Mouse (Mus musculus) mature B cell (primary cell): ENCODE results near the gene Kxd1.

Source experiments
- in situ Hi-C: fragments of 300-500 bp; cut with MboI; formaldehyde crosslinking; loops from 2 replicates; pipeline ENCODE4 v1.14.3; 2019

The Kxd1 gene

DNA sequence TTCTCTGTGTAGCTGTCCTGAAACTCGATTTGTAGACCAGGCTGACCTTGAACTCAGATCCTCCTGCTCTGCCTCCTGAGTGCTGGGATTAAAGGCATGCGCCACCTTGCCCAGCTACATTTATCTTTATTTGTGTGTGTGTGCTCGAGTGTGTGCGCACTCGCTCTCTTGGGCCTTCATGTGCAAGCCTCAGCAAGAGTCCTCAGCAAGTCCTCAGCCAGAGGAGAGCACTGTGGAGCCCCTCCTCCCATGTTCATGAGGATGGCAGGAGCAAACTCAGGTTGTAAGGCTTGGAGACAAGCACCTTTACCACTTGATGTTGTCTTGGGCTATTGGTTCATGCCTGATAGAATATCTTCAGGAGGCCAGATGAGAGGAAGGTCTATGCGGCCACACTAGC is 20.0 kb upstream of the Kxd1 start:
- in situ Hi-C loops, result no loop called here

DNA sequence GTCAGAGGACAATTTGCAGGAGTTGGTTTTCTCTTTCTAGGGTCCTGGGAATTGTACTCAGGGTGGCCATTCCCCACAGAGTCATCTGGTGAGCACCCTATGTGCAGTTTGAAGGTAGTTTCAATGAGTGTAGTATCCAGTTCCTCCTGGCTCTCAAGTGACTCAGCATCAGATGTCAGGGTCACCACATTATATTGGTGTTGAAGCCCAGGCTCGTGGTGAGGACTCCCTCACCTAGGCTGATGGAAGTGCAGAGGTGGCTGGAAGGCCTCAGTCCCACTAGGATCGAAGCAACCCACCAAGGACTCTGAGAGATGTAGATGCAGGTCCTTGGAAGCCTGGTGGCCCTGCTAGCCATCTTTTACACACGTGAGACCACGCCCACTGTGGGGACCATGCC is 18.7 kb upstream of the Kxd1 start:
- in situ Hi-C loops, result no loop called here

DNA sequence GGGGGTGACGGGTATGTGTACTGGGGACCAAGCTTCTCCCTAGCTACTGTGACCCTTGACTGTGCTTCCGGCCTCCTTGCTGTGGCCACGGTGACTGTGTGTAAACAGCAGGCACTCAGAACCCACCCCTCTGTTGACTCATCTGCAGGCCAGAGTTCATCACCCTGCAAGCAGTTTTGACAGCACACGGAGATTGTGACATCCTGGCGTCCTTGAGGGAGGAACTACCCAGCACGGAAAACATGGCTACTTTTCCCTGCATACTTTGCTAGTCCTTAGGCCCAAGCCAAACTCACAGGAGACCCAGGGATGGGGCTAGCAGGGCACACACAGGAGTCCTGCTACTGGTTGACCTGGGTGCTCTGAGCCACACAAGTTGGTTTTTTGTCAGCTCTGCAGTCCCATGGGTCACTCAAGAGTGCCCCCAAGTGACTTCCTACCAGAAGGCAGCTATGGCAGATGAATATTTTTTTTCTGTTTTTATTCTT is 16.5 kb upstream of the Kxd1 start:
- in situ Hi-C loops, result no loop called here

DNA sequence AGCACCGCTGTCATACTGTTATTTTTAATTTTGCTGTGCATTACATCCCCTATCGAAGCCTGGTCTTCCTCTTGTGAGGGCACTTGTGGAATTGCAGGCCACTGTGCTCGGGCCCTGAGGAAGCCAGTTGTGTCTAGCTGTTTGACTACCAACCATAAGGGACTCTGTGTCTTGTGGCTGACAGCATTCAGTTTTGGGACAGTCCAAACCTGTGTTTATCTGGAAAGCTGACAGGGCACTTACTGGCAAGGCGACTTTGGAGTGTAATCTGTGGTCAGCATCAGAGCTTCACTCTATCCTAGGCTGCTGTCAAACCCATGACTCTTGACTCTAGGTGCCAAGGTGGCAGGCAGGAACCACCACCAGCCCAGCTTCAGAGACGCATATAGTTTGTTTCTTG is 13.3 kb upstream of the Kxd1 start:
- in situ Hi-C loops, result no loop called here

DNA sequence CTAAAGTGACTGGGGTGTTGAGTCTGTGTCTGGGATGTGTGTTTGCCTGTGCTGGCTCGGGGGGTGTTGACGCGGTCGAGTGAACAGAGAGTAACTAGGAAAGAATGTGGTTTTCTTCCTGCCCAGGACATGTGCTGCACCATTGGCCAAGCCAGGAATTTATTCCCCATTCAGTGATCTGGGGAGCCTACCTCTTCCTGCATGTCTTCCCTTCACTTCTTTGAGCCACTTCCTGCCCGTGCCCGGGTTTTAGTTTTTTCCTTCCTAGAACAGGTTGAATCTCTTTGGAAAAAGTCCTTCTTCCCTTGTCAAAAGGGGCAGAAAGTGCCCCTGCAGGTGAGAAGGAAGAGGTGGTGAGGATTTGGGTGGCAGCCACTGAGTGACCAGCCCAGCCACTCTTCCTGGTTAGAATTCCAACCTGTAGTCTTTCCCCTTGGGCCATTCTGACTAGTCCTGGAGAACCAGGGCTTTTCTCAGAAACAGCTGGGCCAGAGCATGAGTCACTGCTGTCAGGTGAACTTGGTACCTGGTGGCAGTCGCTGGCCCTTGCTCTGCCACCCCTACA is 12.8 kb upstream of the Kxd1 start:
- in situ Hi-C loops, result no loop called here

DNA sequence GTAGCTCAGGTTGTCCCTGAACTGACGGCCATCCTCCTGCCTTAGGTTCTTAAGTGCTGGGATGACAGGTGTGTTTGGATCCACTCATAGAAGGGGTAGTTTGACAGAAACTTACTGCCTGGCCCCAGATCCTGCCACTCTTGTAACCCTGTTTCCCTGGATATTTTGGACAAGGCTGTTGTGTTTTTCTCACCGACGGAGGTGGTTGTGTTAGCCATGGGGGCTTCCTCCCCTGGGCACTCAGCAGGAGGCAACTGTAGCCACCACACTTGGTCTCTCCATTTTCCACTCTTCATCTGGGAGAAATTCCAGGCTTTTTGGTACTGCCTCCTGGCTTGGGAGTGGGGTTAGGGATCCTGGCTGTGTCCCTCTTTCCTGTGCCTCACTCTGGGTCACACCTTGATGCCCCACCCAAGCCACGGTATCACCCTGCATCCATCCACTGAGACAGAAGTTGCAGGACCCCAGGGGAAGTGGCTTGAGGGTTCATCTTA is 12.3 kb upstream of the Kxd1 start:
- in situ Hi-C loops, result no loop called here

DNA sequence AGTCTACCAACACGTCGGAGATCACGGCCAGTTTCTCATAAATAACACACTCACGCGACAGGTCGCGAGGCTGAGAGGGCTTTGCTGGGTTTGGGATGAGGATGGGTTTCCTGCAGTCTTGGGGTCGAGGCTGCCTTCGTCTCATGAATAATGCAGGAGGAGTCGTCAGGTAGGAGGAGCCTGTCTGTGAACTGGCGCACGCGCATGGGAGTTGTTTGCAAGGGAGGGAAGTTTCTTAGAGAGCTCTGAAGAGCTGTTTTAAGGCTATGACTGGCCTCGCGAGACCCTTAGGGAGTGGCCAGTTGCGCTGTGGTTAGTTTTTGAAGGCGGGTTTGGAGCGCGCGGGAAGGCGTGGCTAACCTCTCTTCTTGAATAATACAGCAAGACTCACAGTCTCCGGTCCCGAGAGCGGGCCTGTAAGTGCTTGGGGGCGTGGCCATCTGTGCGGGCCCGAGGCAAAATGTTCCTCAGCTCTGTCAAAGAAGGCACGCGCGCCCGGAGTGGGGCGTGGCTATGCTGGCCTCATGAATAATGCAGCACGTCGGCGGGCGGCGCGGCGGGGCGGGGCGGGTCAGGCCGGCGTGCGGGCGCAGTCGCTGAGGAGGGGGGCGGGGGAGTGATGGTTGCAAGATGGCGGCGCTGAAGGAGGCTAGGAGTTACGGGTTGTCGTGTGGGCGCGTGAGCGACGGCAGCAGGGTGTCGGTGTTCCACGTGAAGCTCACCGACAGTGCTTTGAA is 11.5 kb upstream of the Kxd1 start, which contains the start of gene Ell:
Ell (plus strand) TSS at position 381 of the 737 bp plus-strand sequence.
- in situ Hi-C loops, result no loop called here

DNA sequence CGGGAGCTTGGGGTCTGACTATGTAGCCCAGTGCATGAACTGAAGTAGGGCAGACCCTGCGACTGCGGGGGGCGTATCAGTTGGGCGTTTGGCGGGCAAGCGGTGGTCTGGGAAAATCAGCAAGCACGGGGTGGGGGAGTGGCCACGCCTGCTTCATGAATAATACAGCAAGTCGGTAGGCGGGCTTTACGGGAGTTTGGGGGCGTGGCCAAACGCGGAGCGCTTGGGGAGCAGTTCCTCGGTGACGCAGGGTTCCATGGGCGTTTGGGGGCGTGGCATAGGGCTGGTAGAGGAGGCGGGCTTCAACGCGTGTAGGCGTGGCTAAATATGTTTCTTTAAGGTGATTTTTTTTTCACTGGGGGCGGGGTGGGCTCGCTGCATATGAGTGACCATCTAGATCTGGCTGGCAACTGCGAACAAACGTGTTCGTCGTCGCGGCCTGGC is 10.9 kb upstream of the Kxd1 start:
- in situ Hi-C loops, result no loop called here

DNA sequence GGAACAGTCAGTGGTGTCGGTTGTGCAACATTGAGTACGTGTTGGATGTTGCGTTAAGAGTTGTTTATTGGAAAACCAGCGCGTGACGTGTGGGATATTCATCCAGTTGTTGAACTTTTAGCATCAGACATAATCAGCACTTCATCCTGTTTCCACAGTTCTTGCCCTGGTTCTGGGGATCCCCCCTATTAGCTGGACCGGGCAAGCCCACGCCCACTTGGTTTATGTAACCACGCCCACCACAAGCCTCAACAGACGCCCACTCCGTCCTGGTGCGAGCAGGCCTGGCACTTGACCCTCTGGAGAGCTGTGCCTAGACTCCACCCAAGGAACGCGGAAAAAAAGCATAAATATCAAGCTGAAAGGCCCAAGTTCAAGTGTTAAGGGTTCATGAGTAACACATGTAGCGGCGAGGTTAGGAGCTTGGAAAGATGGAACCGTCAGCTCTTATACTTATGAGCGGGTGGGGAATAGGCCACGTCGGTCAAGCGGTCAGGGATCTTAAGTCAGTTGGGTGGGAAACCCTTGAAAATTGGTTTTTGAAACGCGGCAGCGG is 10.3 kb upstream of the Kxd1 start:
- in situ Hi-C loops, result no loop called here

DNA sequence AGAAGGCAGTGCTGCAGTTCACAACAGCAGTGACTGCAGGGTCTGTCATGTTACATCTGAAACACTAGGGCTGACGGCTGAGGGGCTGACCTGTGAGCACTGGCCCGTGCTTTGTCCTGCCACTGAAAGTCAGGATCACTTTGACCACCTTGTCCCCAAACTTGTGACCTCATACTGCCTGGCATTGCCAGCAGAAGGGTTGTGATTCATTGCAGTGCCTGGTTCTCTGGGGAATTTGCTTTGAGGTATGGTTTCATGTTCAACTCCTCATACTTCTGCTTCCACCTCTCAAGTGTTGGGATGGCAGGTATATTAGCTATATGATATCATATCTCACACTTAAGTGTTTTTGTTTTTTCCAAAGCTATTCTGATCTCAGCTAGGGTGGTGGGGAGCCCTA is 7.9 kb upstream of the Kxd1 start:
- in situ Hi-C loops, result no loop called here

DNA sequence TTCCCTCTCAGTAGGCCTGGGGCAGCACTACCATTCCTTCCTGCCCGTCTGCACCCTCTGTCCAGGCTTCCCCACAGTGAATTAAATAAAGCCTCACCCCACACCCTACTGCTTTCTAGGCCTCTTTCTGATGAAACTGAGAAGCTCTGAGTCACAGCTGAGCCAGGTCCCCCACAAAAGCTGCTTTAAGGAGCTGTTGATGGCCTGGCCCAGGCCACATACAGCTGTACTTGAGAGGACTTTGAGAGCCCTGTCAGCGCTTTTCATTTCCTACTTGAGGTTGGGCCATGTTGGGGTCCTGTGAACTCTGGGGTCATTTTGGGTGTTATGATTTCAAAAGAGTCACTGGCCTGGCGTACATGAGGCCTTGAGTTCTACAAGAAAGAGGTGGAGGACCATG is 7.5 kb upstream of the Kxd1 start:
- in situ Hi-C loops, result no loop called here

DNA sequence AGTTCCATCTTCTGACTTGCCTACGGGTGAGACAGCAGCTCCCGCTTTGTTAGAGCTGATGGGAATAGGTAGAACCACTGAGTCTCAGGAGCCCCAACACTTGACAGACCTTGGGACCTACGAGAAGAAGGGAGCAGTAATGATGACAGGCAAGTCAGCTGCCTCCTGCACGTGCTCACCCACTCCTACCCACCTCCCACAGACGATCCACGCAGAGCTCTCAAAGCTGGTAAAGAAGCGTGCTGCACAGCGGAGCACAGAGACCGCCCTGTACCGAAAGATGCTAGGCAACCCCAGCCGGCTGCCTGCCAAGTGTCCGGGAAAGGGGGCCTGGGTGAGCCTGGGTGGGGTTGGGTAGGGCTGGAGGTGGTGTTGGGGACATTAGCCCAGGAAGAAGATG is 6.5 kb upstream of the Kxd1 start:
- in situ Hi-C loops, result no loop called here

DNA sequence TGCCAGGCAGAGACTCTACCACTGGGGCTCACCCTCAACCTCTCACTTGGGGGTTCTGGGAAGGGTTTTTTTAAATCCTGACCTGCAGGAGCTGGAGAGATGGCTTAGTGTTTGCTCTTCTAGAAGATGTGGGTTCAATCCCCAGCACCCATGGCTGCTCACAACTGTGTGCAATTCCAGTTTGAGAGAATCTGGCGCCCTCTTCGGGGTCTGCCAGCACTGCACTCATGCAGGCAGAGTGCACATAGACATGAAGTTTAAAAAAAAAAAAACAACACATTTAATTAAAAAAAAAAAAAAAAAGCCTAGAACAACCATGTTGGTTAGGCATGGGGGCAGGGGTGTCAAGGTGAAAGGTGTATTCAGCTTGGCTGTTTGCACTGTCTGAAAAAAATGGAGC is 2.6 kb upstream of the Kxd1 start:
- in situ Hi-C loops, result no loop called here

DNA sequence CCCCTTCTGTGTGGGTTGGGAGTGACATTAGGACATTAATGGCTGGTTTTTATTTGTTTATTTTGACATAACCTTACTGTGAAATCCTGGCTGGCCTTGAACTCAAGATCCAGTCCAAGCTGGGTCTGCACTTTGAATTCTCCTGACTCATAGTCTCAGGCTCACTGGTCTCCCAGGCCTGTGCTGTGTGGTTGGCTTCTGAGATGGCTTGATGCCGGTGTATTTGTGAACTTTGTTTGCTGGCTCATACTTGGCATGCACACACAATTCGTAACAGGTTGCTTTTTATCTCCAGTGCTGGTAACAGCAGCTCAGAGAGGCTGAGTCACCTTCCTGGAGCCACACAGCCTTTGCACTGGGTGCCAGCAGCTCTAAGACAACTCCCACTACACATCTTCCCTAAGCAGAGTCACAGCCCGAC is 2.0 kb upstream of the Kxd1 start:
- in situ Hi-C loops, result no loop called here

DNA sequence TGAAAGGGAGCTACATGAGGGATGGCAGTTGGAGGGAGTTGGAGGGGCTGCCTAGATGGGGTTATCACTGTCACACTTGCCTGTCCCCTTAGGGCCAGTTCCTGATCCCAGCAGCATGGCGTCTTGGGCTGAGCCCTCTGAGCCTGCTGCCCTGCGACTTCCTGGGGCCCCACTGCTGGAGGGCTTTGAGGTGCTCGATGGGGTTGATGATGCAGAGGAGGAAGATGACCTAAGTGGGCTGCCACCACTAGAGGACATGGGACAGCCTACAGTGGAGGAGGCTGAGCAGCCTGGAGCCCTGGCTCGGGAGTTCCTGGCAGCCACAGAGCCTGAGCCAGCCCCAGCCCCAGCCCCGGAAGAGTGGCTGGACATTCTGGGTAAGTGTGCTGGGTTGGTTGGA is 1.5 kb upstream of the Kxd1 start:
- in situ Hi-C loops, result no loop called here

DNA sequence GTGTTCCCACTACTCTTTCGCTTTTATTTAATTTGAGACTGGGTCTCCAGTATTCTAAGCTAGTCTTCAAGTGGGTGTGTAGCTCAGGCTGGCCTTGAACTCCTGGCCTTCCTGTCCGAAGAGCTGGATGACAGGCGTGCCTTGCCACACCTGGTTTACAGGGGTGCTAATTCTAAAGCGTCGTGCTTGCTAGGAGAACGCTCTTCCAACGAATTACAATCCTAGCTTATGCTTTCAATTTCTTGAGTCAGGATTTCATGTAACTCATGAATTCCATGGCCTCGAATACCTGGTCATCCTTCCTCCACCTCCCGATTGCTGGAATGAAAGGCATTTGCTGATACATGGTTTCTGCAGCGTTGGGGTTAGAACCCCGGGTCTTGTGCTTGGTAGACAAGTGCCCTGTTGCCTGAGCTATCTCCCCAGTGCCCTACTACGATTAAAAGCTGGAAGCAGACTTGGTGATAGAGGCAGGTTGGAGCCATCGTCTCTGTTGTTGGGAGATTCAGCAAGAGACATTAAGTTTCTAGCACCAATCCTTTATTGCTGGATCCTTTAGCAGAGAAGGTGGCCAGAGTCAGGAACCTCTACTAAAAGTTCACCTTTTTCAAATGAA is 534 bp upstream of the Kxd1 start:
- in situ Hi-C loops, result no loop called here

DNA sequence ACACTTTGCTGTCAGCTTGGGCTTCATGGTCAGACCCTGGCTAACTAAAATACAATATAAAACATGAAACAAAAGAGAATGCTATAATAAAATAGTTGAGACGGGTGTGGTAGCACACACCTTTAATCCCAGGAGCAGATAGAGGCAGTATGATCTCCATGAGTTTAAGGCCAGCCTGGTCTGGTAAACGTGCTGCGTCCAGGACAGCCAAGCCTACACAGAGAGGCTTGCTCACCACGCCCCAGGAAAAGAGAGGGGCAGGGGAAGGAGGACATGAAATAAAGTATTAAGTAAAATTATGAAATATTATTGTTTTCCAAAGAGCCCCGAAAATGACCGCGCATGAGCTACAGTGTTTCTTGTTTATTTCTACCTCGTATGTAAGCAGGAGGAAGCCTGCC is 645 bp downstream of the Kxd1 start:
- in situ Hi-C loops, result no loop called here

DNA sequence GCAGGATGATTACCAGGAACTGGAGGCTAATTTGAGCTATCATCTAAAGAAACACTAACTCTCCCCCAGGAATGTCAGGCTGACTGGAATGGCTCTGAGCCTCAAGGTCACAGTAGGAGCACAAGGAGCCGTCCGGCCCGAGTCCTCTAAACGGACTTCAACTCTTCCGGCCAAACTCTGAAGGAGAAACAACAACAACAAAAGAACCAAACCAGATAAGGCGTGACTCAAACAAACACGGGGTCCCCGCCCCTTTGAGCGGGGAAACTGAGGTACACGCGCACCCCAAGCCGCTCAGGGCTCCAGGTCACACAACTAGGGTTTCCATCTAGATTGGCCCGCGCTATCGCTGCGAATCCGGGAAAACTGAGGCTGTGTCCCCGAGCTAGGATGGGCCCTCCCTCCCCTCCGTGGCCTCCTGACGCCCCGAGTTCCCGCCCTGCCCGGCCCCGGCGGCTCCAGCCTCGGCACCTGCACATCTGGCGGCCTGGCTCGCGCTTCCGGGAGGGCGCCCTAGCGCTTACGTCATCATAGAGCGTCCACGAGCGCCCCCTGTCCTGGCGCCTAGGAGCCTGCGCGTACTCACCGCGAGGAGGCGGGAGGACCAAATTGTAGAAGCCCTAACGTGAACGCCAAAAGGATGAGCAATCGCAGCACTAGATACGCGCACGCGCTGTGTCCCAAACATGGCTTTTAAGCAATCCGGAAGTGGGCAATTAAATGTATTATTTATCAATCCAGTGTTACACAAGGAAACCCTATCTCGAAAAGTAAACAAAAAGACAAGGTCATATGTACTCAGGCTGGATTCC is 5.0 kb downstream of the Kxd1 start:
- in situ Hi-C loops, result no loop called here

DNA sequence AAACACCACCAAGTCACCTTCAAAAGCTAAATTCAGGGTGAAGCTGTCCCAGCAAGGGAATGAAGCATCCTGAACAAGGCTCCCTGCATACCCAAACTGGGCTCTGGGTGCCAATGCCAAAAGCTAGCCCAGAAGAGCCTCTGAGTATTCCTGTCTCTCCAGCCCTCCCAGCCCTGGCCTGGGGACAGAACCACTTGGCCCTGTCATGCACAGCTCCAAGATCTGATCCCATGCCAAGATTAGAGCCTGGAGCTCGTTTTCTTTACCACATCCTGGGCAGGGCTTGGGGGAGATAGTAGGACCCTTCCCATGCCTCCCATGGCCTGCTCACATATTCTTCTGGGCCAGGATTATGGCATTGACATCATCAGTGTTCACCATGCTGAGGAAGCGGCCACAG is 8.2 kb downstream of the Kxd1 start:
- in situ Hi-C loops, result no loop called here

DNA sequence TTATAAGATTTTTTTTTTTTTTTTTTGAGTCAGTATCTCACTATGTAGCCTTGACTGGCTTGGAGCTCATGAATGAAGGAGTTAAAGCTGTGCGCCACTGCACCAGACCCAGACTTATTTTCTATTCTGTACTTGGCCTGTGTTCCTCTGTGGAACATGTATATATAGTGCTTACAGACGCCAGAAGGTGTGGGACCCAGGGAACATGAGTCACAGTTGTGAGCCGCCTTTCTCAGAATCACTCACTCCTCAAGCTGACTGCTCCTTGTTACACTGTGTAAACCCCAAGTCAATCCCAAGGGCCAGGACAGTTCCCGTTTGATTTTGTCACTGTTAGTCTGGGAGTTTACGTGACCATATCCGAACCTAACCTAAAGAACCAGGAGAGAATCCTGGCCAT is 8.7 kb downstream of the Kxd1 start:
- in situ Hi-C loops, result no loop called here

DNA sequence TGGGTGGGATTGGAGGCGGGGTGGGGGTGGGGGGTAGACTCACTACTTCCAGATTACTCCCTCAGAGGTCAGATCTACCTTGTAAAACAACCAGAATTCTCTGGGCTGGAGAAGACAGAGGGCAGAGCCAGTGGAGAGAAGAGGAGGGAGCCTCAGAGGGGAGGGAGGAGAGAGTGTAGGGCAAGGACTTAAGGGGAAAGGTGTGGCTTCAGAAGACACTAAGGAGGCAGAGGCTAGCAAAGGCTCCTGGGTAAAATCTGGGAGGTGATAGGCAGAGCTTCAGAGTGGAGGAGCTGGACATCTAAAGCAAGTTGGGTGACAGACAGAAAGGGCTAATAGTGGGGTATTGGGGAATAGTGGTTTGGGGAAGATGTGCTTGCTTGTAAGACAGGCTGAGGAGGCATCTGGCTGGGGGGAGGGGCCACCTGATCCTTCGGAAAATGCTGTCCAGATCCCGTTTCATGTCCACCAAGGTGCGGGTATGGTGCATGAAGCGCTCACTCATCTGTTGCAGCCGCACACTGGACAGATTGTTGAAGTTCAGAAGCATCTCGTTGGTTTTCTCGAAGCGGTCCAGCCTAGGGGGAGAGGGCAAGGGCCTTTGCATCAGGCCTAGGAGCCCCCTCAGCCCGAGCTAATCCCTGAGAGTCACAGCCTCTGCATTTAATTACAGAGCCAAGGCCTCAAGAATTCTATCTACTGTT is 9.7 kb downstream of the Kxd1 start:
- in situ Hi-C loops, result no loop called here
